Mouse (Mus musculus) testis, adult 2 months (tissue): ENCODE data around the gene Ccdc15. TPM values are rescaled to one million over a fixed set of nuclear protein-coding genes. Genes with fewer than 3 reads are reported as not detected.

Experiments used
- H3K27ac ChIP-seq: fragments of 200-500 bp; 2 replicates; pipeline ENCODE4 v1.5.1; 2012; ENCODE audit warnings: low read depth, low read length; ENCODE audit not compliant: control insufficient read depth, insufficient read depth
- H3K27me3 ChIP-seq: fragments of 200-500 bp; 2 replicates; pipeline ENCODE4 v1.6.1; 2012; ENCODE audit warnings: mild to moderate bottlenecking, low read length, moderate library complexity; ENCODE audit not compliant: control insufficient read depth, insufficient read depth
- H3K36me3 ChIP-seq: fragments of 200-500 bp; 2 replicates; pipeline ENCODE4 v1.6.1; 2012; ENCODE audit warnings: mild to moderate bottlenecking, low read length; ENCODE audit not compliant: control insufficient read depth, insufficient read depth
- H3K4me1 ChIP-seq: fragments of 200-500 bp; 2 replicates; pipeline ENCODE4 v1.6.1; 2012; ENCODE audit warnings: low read length; ENCODE audit not compliant: control insufficient read depth, insufficient read depth
- H3K4me3 ChIP-seq: fragments of 200-500 bp; 2 replicates; pipeline ENCODE4 v1.5.1; 2012; ENCODE audit warnings: low read depth, mild to moderate bottlenecking, low read length, moderate library complexity, mixed read lengths; ENCODE audit not compliant: control insufficient read depth
- CTCF ChIP-seq: fragments of 200-500 bp; IDR thresholded peaks from 2 replicates; pipeline ENCODE4 v1.5.1; 2012; ENCODE audit warnings: low read depth, mild to moderate bottlenecking, inconsistent platforms, low read length, moderate library complexity; ENCODE audit not compliant: control insufficient read depth, insufficient read depth, insufficient replicate concordance
- POLR2A ChIP-seq: fragments of 200-500 bp; IDR thresholded peaks from 2 replicates; pipeline ENCODE4 v1.6.1; 2012; ENCODE audit warnings: low read depth, mild to moderate bottlenecking, inconsistent platforms, low read length, moderate library complexity; ENCODE audit not compliant: control insufficient read depth
- polyA plus RNA-seq: library from polyadenylated mRNA; depleted of rRNA; stranded (reverse); fragments of >200 nt; gene quantifications from 2 replicates; pipeline ENCODE4 v1.2.3, GENCODE M21; 2012

Ccdc15 gene
- polyA plus RNA-seq, 1 experiment = 4.6 TPM

- Histone ChIP-seq H3K27ac (no peak overlapping the region), H3K4me3 (no peak overlapping the region), H3K4me1 (peaks cover 10% of the 10 kb centered on the region), H3K27me3 (no peaks in the 10 kb centered on the region), H3K36me3 (no peaks in the 10 kb centered on the region)
- TF ChIP-seq POLR2A (no peak), CTCF (no peak)
Observed at GRCm38 (mm10) chr9:37371232-37371801, 23.1 kb upstream of the Ccdc15 start.

- no peaks in the 10 kb centered on the region for H3K27me3 ChIP-seq
- TF ChIP-seq POLR2A (no peak), CTCF (no peak)
- no peaks in the 10 kb centered on the region for H3K36me3 ChIP-seq
- peaks cover 12% of the 10 kb centered on the region for H3K4me1 ChIP-seq
- no peak overlapping the region; the same call in 1 of the 2 replicates for H3K27ac ChIP-seq
- no peak overlapping the region for H3K4me3 ChIP-seq
Observed at GRCm38 (mm10) chr9:37368860-37369259, 20.6 kb upstream of the Ccdc15 start.

- H3K27ac ChIP-seq = no peak overlapping the region; the same call in 1 of the 2 replicates
- no peak overlapping the region for H3K4me3 ChIP-seq
- no peaks in the 10 kb centered on the region for H3K27me3 ChIP-seq
- TF ChIP-seq CTCF = no peak
- TF ChIP-seq POLR2A = no peak
- no peaks in the 10 kb centered on the region for H3K36me3 ChIP-seq
- peaks cover 12% of the 10 kb centered on the region for H3K4me1 ChIP-seq
Observed at GRCm38 (mm10) chr9:37368081-37368830, 20.0 kb upstream of the Ccdc15 start.

- H3K4me1 ChIP-seq = peaks cover 12% of the 10 kb centered on the region
- no peaks in the 10 kb centered on the region for H3K36me3 ChIP-seq
- no peak within 1 kb of the TSS for H3K27ac ChIP-seq
- H3K27me3 ChIP-seq = no peaks in the 10 kb centered on the region
- no peak within 1 kb of the TSS for H3K4me3 ChIP-seq
- TF ChIP-seq CTCF (no peak), POLR2A (no peak)
Observed at GRCm38 (mm10) chr9:37367301-37368080, 19.3 kb upstream of the Ccdc15 start, which contains the start of gene Hepacam. TSS of gene Hepacam (plus strand) at chr9:37367351.

GRCm38 (mm10) chr9:37365706-37366105 is 17.5 kb upstream of the Ccdc15 start:
- TF ChIP-seq CTCF (no peak), POLR2A (no peak)
- Histone ChIP-seq H3K27me3 (no peaks in the 10 kb centered on the region), H3K36me3 (no peaks in the 10 kb centered on the region), H3K4me3 (no peak overlapping the region), H3K27ac (no peak overlapping the region), H3K4me1 (peaks cover 12% of the 10 kb centered on the region)

GRCm38 (mm10) chr9:37364392-37364791 is 16.2 kb upstream of the Ccdc15 start:
- no peaks in the 10 kb centered on the region for H3K27me3 ChIP-seq
- H3K36me3 ChIP-seq = no peaks in the 10 kb centered on the region
- no peak overlapping the region for H3K4me3 ChIP-seq
- H3K27ac ChIP-seq = no peak overlapping the region
- no peak for TF ChIP-seq CTCF
- TF ChIP-seq POLR2A = no peak
- peaks cover 12% of the 10 kb centered on the region for H3K4me1 ChIP-seq

GRCm38 (mm10) chr9:37363551-37363950 is 15.3 kb upstream of the Ccdc15 start:
- H3K4me1 ChIP-seq = peaks cover 13% of the 10 kb centered on the region
- TF ChIP-seq CTCF (no peak), POLR2A (no peak)
- H3K27ac ChIP-seq = no peak overlapping the region
- H3K27me3 ChIP-seq = no peaks in the 10 kb centered on the region
- H3K36me3 ChIP-seq = no peaks in the 10 kb centered on the region
- H3K4me3 ChIP-seq = no peak overlapping the region
